Mouse (Mus musculus): ENCODE results near the gene Mt3. TPM values are rescaled to one million over a fixed set of nuclear protein-coding genes. Genes with fewer than 3 reads are reported as not detected.
"Not testable (repeated sequence)": the region's sequence is repeated elsewhere in the genome, so short reads cannot be mapped to it uniquely, and the experiment has no call there.

Gene Mt3
- polyA plus RNA-seq, 1 experiment from 2014 or later = not detected

- ChIA-PET CTCF (interaction anchor here (0.9 kb wide), 1 partner anchor 49 kb away, joined by 3 read pairs; no protein-coding TSS in a partner anchor), POLR2A (no interaction called here)
- in situ Hi-C loops (cut with MboI; ENCODE audit: low pct_unique_long_range_greater_than_20kb) = no loop called here
- ATAC-seq (no peak), DNase-seq (ENCODE audit: low read depth, low spot score) (no peak)
- TF ChIP-seq CTCF (IDR thresholded peaks at IDR 0.05) = no peak
- no peaks in the 10 kb centered on the region for H3K27me3 ChIP-seq
These were observed 1.5 kb upstream of the Mt3 start for GRCm38 (mm10) chr8:94150925-94151324.

- CTCF ChIA-PET = interaction anchor here (2.3 kb wide), 1 partner anchor 14 kb away, joined by 8 read pairs; no protein-coding TSS in a partner anchor
- POLR2A ChIA-PET = no interaction called here
- ATAC-seq (no peak), DNase-seq (ENCODE audit: low read depth, low spot score) (no peak)
- H3K27me3 ChIP-seq = peaks cover 2% of the 10 kb centered on the region
- in situ Hi-C loops (cut with MboI; ENCODE audit: low pct_unique_long_range_greater_than_20kb) = no loop called here
- TF ChIP-seq CTCF (IDR thresholded peaks at IDR 0.05) = no peak
These were observed 1.0 kb downstream of the Mt3 start for GRCm38 (mm10) chr8:94153451-94153850.

- peaks cover 2% of the 10 kb centered on the region for H3K27me3 ChIP-seq
- ChIA-PET CTCF (interaction anchor here (1.0 to 2.3 kb wide), 2 partner anchors 12 to 48 kb away, joined by 3 to 8 read pairs; no protein-coding TSS in a partner anchor), POLR2A (no interaction called here)
- TF ChIP-seq CTCF (IDR thresholded peaks at IDR 0.05) = no peak
- ATAC-seq (no peak), DNase-seq (ENCODE audit: low read depth, low spot score) (no peak)
- in situ Hi-C loops (cut with MboI; ENCODE audit: low pct_unique_long_range_greater_than_20kb) = no loop called here
These were observed 2.1 kb downstream of the Mt3 start for GRCm38 (mm10) chr8:94154537-94154936.

DNA sequence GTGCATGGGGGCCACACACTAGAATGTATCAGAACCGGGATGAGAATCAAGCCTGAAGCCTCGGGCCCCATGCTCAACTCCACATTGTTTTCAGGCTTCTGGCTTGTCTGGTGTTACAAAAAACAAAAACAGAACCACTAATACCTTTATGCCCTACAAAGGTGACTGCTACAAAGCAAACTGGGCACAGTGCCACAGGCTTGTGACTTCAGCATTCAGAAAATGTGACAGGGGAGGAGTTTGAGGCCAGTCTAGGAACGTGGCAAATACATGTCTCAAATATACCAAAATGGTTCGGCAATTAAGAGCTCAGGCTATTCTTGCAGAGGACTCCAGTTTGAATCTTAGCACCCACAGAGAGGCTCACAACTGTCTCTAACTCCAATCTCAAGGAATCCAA, 3.7 kb downstream of the Mt3 start:
- in situ Hi-C loops (cut with MboI; ENCODE audit: low pct_unique_long_range_greater_than_20kb) = no loop called here
- CTCF ChIA-PET = interaction anchor here (2.3 kb wide), 1 partner anchor 11 kb away, joined by 7 read pairs; no protein-coding TSS in a partner anchor
- POLR2A ChIA-PET = no interaction called here
- ATAC-seq (no peak), DNase-seq (ENCODE audit: low read depth, low spot score) (no peak)
- no peak for TF ChIP-seq CTCF (IDR thresholded peaks at IDR 0.05)
- peaks cover 2% of the 10 kb centered on the region for H3K27me3 ChIP-seq

GRCm38 (mm10) chr8:94165772-94166171, 13.4 kb downstream of the Mt3 start:
- DNase-seq (ENCODE audit: low read depth, low spot score); ATAC-seq; POLR2A ChIA-PET; H3K27me3 ChIP-seq: not testable (repeated sequence)
- CTCF ChIA-PET = interaction anchor here (2.0 to 5.7 kb wide), 4 partner anchors 21 to 40 kb away, joined by 10 to 69 read pairs (median 20); no protein-coding TSS in a partner anchor
- in situ Hi-C loops (cut with MboI; ENCODE audit: low pct_unique_long_range_greater_than_20kb) = loop anchor here (5.0 kb wide), 1 partner anchor 37 kb away; no protein-coding TSS in a partner anchor

- ChIA-PET CTCF (interaction anchor here (0.7 to 5.7 kb wide), 17 partner anchors 10 to 104 kb away, joined by 3 to 69 read pairs (median 7); no protein-coding TSS in a partner anchor), POLR2A (interaction anchor here (0.7 kb wide), 1 partner anchor 11 kb away, joined by 4 read pairs; no protein-coding TSS in a partner anchor)
- DNase-seq (ENCODE audit: low read depth, low spot score) (no peak), ATAC-seq (peak; percentile 63)
- in situ Hi-C loops (cut with MboI; ENCODE audit: low pct_unique_long_range_greater_than_20kb) = loop anchor here (5.0 kb wide), 1 partner anchor 35 kb away; no protein-coding TSS in a partner anchor
- TF ChIP-seq CTCF (IDR thresholded peaks at IDR 0.05) = peak; percentile 95
- H3K27me3 ChIP-seq = no peaks in the 10 kb centered on the region
These were observed 14.8 kb downstream of the Mt3 start for GRCm38 (mm10) chr8:94167244-94167643.

DNA sequence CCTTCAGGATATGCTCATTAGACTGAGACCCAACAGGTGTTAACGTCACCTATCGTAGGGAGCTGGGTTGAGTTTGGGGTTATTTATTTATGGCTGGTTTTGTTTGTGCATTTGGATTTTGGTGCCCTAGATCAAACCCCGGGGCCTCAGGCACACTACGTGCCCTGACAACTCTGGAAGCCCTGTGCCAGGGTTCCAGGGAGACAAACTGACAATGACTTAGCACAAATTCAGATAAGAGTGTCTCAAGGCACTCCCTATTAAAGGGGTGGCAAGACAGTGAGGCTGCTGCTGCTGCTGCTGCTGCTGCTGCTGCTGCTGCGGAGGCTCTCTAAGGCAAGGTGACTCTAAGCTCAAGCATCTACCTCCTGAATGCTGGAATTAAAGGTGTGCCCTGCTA, 17.1 kb downstream of the Mt3 start:
- POLR2A ChIA-PET = interaction anchor here (1.3 kb wide), 1 partner anchor 11 kb away, joined by 4 read pairs; no protein-coding TSS in a partner anchor
- in situ Hi-C loops (cut with MboI; ENCODE audit: low pct_unique_long_range_greater_than_20kb) = loop anchor here (5.0 kb wide), 1 partner anchor 33 kb away; no protein-coding TSS in a partner anchor
- ATAC-seq = no peak
- no peak for TF ChIP-seq CTCF (IDR thresholded peaks at IDR 0.05)
- CTCF ChIA-PET = interaction anchor here (1.2 kb wide), 1 partner anchor 13 kb away, joined by 3 read pairs; no protein-coding TSS in a partner anchor
- DNase-seq (ENCODE audit: low read depth, low spot score) = no peak
- H3K27me3 ChIP-seq = no peaks in the 10 kb centered on the region

GRCm38 (mm10) chr8:94171321-94171755, 18.9 kb downstream of the Mt3 start:
- peak; percentile 49 for ATAC-seq

DNA sequence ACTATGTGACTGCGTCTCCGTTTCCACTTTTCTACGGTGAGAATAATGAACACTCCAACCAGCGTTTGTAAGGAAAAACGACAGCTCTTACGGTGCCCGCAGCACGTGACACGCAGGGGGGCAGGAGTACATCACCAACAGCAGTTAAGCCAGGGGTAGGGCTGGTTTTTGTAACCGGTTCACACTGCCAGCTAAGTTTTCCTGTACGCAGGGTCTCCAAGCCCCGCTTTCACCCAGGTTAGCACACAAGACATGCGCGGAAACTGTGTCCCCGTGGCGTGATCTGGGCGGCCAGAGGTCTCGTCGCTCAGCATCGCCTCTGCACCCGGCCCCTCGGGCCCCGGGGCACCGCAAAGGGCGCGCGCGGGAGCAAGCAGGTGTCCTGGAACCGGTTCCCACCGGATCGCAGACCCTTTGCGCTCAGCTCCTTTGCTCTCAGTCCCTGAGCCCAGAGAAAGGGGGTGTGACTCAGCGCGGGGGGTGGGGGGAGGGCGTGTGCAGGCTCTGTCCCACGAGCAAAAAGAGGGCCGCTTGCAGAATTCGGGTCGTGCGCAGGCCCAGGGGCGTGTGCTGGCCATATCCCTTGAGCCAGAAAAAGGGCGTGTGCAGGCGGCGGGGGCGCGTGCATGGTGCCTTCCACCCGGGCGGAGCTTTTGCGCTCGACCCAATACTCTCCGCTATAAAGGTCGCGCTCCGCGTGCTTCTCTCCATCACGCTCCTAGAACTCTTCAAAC, 19.8 kb downstream of the Mt3 start, which contains the start of gene Mt2:
Mt2 (plus strand) TSS at position 590 of the 734 bp plus-strand sequence.
- in situ Hi-C loops (cut with MboI; ENCODE audit: low pct_unique_long_range_greater_than_20kb) = no loop called here
- POLR2A ChIA-PET = interaction anchor here (0.5 to 1.4 kb wide), 3 partner anchors 10 to 53 kb away, joined by 3 to 4 read pairs (median 3); no protein-coding TSS in a partner anchor
- no peak for ATAC-seq
- no peak for TF ChIP-seq CTCF (IDR thresholded peaks at IDR 0.05)
- DNase-seq (ENCODE audit: low read depth, low spot score) = no peak
- CTCF ChIA-PET = interaction anchor here (0.6 to 3.9 kb wide), 4 partner anchors 11 to 167 kb away, joined by 3 to 15 read pairs (median 6); no protein-coding TSS in a partner anchor
- no peaks in the 10 kb centered on the region for H3K27me3 ChIP-seq

More at GRCm38 (mm10) chr8:94171321-94171755, 18.9 kb downstream of the Mt3 start:
- no peaks in the 10 kb centered on the region for H3K27me3 ChIP-seq
- ChIA-PET CTCF (interaction anchor here (1.5 kb wide), 2 partner anchors 12 to 28 kb away, joined by 3 to 8 read pairs; no protein-coding TSS in a partner anchor), POLR2A (interaction anchor here (1.4 kb wide), 1 partner anchor 23 kb away, joined by 4 read pairs; no protein-coding TSS in a partner anchor)
- no peak for TF ChIP-seq CTCF (IDR thresholded peaks at IDR 0.05)
- DNase-seq (ENCODE audit: low read depth, low spot score) = peak; percentile 66
- in situ Hi-C loops (cut with MboI; ENCODE audit: low pct_unique_long_range_greater_than_20kb) = no loop called here
